In the genomic region with DNA sequence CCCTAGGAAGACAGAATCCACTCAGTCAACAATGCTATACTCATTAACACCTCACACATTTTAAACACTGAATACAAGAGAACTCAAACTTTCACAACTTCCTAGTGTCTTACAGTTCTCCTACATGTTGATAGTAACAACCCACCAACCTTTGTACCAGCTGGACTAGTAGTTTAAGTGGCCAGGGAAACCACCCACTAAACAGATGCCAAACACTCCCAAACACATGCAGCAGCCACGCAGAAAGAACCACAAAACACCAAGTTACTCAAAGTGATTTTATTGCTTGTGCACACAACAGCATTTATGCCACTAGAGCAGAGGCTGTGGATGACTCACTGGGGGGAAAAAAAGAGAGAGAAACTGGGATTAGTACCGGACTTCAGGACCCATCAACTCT, we compare ENCODE assay signal across 22 mouse cellular contexts. TPM values are rescaled to one million over a fixed set of nuclear protein-coding genes. Genes with fewer than 3 reads are reported as not detected.
A peak's percentile ranks its signal among the peaks of the same experiment; 100 is the strongest.
DNase-seq lines count a peak whose midpoint lies in the region; ATAC-seq lines count a peak whose summit lies in the region.
"Had no signal": no experiment of that assay in that cellular context is flagged by ENCODE, and none has a peak within 500 bp of the region (broad histone marks: within the 10 kb centered on the region; RNA-seq: fewer than 3 reads in every experiment).

No protein-coding gene starts in this region.

- DNase-seq in left cerebral cortex, adult 18-20 months (ENCODE audit: low spot score in 2 of 2) = peak; percentile 33 to 49
- no peak for DNase-seq in left cerebral cortex, postnatal 4 days
- DNase-seq in right cerebral cortex, postnatal 25 days = peak; percentile 24
- no peak for DNase-seq in right cerebral cortex, postnatal 4 days
- peak; percentile 26 for DNase-seq in ZHBTc4 (ENCODE audit: low read depth, low spot score)
- peak; percentile 68 for DNase-seq in telencephalon, adult 2 months (ENCODE audit: low read depth, low spot score)
- DNase-seq in spleen, adult 12 weeks (ENCODE audit: low spot score) = no peak
- DNase-seq: adrenal gland, adult 8-10 months; cerebellum, adult 18-20 months; cerebellum, postnatal 14 days; gastrocnemius, postnatal 36 days; heart, adult 2 months; heart, postnatal 14 days; kidney, postnatal 25 days had no signal

- H3K4me3 ChIP-seq in hindbrain, embryonic 13.5 days = no peak overlapping the region
- H3K4me3 ChIP-seq: embryonic facial prominence, embryonic 12.5 days; heart, adult 2 months; heart, embryonic 13.5 days; limb, embryonic 12.5 days; neural tube, embryonic 15.5 days had no signal

- ATAC-seq in hindbrain, embryonic 13.5 days (ENCODE audit: low FRiP score) = no peak
- ATAC-seq: intestine, postnatal 0 days had no signal

- peaks cover 52% of the 10 kb centered on the region for H3K36me3 ChIP-seq in hindbrain, embryonic 13.5 days

- intact Hi-C loops in left cerebral cortex, postnatal 4 days (cut with DNase I) = loop anchor here (10.0 kb wide), 1 partner anchor 184 kb away; no protein-coding TSS in a partner anchor

- H3K4me2 ChIP-seq in hindbrain, embryonic 13.5 days = no peak overlapping the region
- H3K4me2 ChIP-seq: embryonic facial prominence, embryonic 12.5 days; heart, embryonic 13.5 days; limb, embryonic 12.5 days; midbrain, embryonic 11.5 days; neural tube, embryonic 15.5 days had no signal

- no peaks in the 10 kb centered on the region for H3K27me3 ChIP-seq in hindbrain, embryonic 13.5 days
- H3K27me3 ChIP-seq: embryonic facial prominence, embryonic 12.5 days; heart, embryonic 13.5 days; limb, embryonic 12.5 days; neural tube, embryonic 15.5 days had no signal

- H3K27ac ChIP-seq in hindbrain, embryonic 13.5 days = no peak overlapping the region
- H3K27ac ChIP-seq: embryonic facial prominence, embryonic 12.5 days; heart, adult 2 months; heart, embryonic 13.5 days; limb, embryonic 12.5 days; liver, embryonic 14.5 days; neural tube, embryonic 15.5 days had no signal

- WGBS in hindbrain, embryonic 13.5 days = 90% methylated on average over 2 of the region's 2 CpGs

- peaks cover 21% of the 10 kb centered on the region for H3K4me1 ChIP-seq in hindbrain, embryonic 13.5 days (replicated peaks)

- H3K9ac ChIP-seq in hindbrain, embryonic 13.5 days = no peak overlapping the region
- H3K9ac ChIP-seq: embryonic facial prominence, embryonic 12.5 days; heart, embryonic 13.5 days; limb, embryonic 12.5 days; liver, embryonic 14.5 days; neural tube, embryonic 15.5 days had no signal

- H3K9me3 ChIP-seq in hindbrain, embryonic 13.5 days = no peaks in the 10 kb centered on the region
- H3K9me3 ChIP-seq: embryonic facial prominence, embryonic 12.5 days; heart, embryonic 13.5 days; limb, embryonic 12.5 days; neural tube, embryonic 15.5 days had no signal

RNA-seq across cellular contexts. Expression of a gene that starts 2.7 kb away (rescaled TPM):
- total RNA-seq in left cerebral cortex, adult 18-20 months (2021) = 100 to 1,000 TPM; 203 to 223 TPM
- total RNA-seq in left cerebral cortex, postnatal 4 days (2021) = 100 to 1,000 TPM; 355 to 388 TPM
- polyA plus RNA-seq in hindbrain, embryonic 13.5 days (2015; fragmentation: Nextera tagmentation; extraction: Ambion mirVana) = 563 and 564 TPM in 2 replicates

RNA-seq across cellular contexts. Expression of a gene that starts 23.1 kb away (rescaled TPM):
- 10 to 100 TPM; 18.7 to 21.5 TPM for total RNA-seq in left cerebral cortex, adult 18-20 months (2021)
- 10 to 100 TPM; 13.7 to 16.1 TPM for total RNA-seq in left cerebral cortex, postnatal 4 days (2021)
- polyA plus RNA-seq in hindbrain, embryonic 13.5 days (2015; fragmentation: Nextera tagmentation; extraction: Ambion mirVana) = 6.5 and 6.8 TPM in 2 replicates

Comparison
In these comparisons a context has a peak if more than half of its experiments do, and no peak if none do; other contexts are left out.
1. DNase-seq: peak in left cerebral cortex, adult 18-20 months (2 of 2), right cerebral cortex, postnatal 25 days (single experiment), ZHBTc4 (single experiment) and telencephalon, adult 2 months (single experiment); none in left cerebral cortex, postnatal 4 days (single experiment), right cerebral cortex, postnatal 4 days (single experiment) and spleen, adult 12 weeks (single experiment).